Mouse (Mus musculus) retina, postnatal 1 day (tissue): ENCODE measurements around the gene Ldb1.

Experiments
- DNase-seq: peaks from one replicate; pipeline ENCODE4 v3.0.0-alpha.2; 2012

The Ldb1 gene

DNA sequence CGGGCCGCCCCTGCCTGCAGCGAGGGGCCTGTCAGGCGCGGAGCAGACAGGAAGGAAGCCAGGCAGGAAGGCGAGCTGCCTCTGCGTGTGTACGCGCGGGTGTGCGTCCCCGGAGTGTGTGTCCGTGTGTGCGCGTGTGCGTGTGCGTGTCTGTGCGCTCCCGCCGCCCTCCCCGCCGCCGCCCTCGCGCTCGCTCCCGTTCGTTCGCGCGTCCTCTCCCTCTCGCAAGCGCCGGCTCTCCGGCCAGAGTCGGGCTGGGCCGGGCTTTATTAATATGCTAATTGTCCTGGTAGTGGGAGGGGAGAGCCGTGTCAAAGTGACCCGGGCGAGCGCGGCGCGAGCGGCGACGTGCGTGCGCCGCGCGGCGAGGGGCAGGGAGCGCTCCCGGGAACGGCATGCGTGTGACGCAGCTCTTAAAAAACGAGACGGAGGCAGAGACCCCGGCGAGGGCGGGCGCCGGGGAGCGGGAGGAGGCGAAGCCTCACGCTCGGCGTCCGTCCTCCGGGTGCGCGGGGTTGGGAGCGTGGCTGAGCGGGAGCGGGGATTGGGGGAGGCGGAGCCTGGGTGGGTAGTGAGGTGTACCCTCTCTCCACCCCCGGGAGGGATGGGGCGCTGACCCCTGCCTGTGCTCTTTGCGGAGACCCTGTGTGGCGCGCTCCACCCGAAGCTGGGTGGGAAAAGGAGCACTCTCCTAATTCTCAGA is at the start of gene Ldb1:
Gene Ldb1, minus strand, starts transcription at position 222 of the 703 bp plus-strand sequence.
- peak; percentile 96 for DNase-seq

DNA sequence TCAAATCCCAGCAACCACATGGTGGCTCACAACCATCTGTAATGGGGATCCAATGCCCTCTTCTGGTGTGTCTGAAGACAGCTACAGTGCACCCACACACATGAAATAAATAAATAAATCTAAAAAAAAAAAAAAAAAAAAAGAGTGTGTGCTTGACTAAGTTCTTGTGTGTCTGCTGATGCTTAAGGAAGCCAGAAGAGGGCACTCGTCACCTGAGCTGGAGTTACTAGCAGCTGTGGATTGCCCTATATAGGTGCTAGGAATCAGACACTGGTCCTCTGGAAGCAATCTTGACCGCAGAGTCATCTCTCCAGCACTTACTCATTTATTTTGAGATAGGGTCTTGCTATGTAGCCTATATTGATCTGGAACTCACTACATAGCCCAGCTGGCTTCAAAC is 49.1 kb upstream of the Ldb1 start:
- DNase-seq, result no peak

DNA sequence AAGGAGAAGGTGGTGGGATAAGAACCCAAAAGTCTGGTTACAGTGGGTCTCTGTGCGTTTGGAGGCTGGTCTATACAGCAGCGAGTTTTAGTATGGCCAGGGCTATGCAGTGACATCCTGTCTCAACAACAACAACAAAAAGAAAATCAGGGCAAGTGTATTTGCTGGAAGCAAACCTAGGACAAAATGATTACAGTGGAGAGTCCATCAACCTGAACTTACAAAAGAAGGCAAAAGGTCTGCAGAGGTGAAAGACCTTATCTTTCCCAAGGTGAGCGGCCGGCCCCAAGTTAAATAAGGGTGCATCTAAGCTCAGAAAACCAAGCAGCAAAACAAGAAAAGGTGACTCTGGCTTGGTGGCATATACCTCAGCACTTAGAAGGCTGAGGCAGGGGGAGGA is 46.6 kb upstream of the Ldb1 start:
- DNase-seq, result no peak

DNA sequence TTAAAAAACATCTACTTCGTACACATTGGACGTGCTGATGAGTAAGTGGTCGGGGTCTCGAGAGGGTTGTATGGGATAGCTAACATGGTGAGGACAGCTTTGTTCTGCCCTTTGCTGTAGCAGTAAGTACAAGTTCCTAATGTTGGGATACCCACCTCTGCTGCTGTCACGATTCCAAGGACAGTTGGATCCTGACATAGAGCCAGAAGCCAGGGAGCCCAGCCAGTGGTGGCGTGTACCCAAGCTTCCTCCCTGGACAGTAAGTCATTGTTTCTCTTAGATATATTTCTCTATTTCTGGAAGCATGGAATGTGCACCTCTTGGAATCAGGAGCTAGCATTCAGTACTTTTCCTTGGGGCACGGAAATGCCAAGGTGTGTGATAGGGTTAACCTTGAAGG is 42.9 kb upstream of the Ldb1 start:
- DNase-seq, result no peak

DNA sequence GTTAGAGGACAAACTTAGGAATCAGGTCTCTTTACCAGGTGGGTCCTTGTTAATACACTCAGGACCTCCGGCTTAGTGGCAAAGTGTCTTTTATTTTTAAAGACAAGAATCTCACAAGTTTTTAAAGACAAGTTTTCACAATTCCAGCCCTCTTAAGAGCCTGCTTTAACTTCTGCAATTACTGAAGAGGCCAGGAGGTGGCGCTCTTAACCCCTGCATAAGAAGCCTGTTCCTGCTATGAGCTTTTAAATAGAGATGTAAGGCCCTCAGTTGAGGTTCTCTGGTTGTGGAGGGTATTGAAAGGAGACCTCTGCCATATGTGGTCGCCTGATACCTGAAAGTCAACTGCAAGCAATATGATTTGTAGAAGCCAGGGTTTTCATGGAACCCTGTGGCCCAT is 41.3 kb upstream of the Ldb1 start:
- DNase-seq, result peak; percentile 77

DNA sequence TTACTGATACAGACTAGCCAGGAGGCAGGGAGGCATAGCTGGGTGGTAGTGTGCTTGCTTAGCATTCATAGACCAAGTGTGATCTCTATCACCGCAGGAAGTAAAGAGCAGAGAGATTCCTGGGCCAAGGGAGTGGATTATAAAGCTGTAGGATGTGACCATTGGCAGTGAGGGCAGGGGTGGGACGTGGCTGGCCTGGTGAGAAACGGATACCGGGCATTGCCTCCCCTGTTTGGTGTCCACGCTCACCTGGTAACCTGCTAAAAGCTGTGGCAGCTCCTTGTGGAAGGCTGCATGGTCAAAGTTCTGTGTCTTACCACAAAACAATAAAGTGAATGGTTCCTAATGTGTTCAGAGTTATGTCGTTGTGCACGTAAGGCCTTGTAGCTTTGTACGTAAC is 40.2 kb upstream of the Ldb1 start:
- DNase-seq, result no peak

DNA sequence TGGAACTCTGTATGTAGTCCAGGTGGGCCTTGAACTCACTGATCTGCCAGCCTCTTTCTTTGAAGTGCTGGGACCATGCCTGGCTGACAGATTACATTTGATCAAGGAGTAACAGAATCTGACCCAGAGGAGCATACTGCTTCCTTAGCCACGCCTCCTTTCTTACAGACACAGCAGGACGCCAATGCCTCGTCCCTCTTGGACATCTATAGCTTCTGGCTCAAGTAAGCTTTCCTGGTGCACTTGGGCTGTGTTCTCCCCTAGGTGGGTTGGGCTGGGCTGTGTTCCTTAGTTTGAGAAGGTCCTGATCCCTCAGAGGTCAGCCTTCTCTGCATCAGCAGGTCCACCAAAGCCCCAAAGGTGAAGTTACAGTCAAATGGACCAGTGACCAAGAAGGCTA is 33.5 kb upstream of the Ldb1 start:
- no peak for DNase-seq

DNA sequence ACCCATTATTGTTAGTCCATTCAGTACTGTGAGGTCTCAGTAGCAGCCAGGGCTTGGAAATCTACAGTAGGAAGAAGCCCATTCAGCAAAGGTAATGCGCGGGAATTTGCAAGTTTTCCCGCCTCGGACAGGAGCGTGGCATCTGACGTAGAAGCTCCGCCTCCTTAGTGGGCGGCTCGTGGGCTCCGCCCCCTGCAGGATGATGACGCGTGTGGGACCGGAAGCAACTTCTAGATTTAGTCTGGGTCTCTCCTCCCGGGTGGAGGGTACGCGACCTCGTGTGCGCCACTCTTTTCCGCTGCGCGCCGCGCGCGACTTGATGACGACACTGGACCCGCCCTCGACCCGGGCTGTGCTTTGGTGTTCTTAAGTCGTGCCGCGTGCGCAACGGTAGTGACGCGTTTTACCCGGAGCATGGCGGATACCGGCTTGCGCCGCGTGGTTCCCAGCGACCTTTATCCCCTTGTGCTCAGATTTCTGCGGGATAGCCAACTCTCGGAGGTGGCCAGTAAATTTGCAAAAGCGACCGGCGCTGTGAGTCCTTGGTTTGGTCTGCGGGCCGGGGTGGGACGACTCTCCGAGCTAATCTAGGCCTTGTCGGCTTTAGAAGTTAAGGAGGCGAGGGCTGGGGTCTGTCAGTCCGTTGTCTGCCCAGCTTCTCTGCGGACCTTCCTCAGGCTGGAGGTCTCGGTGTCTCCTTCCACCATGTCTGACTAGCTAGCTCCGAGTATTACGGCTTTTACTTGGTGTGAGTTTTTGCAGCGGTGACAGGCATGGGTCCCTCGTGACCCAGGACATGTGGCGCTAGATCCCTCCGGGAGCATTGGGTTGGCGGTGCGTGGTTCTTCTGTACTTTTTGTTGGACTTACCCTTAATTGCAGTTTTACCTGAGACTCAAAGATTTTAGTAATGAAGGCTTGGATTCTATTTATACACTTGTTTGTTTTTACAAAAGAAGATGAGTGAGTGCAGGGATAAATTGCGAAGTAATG is 30.9 kb upstream of the Ldb1 start, which contains the start of gene Nolc1:
Gene Nolc1, plus strand, starts transcription at position 248 of the 992 bp plus-strand sequence.
- DNase-seq, result peak; percentile 99

DNA sequence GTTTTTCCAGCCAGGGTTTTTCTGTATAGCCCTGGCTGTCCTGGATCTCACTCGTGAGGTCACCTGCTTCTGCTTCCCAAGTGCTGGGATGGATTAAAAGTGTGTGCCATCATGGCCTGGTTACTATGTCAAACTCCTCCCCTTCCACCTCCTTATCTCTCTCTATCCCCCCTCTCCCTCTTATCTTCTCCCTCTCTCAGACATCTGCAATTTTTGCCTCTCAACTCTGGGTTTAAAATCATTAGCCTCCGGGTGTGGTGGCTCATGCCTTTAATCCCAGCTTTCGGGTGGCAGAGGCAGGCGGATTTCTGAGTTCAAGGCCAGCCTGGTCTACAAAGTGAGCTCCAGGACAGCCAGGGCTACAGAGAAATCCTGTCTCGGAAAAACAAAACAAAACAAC is 29.3 kb upstream of the Ldb1 start:
- no peak for DNase-seq

DNA sequence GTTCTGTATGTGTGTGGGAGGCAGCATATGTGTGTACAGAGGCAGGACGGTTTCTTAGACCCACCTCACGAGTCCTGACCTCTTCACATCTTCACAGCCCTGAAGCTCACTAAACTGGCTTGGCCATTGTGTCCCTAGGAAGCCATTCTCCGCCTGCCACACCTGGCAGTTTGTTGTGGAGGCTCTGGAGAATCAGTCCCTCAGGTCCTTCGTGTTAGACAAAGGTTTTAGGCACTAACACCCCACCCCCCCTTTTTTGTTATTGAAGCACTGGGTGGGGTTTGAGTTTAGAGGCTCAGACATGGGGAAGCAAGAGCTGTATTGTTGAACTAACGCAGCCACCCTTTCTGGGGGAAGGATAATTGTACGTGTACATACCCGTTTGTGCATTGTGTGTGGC is 28.3 kb upstream of the Ldb1 start:
- no peak for DNase-seq

DNA sequence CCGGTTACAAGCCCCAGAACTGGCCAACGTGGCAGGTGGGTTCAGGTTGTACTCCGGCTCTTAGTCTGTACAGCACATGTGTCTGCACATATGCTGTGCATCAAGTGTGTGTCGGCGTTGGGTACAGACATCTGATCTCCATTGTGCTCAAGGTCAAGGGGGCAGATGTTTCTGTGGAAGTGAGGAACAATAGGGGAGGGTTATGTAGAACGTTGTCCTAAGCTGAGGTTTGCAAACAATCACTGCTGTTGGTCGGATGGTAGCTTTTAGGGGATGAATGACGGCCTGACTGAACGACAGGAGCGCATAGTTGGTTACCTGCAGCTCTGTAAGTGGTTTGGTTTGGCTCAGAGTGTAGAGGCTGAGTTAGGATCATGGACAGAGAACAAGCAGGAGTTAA is 23.0 kb upstream of the Ldb1 start:
- no peak for DNase-seq

DNA sequence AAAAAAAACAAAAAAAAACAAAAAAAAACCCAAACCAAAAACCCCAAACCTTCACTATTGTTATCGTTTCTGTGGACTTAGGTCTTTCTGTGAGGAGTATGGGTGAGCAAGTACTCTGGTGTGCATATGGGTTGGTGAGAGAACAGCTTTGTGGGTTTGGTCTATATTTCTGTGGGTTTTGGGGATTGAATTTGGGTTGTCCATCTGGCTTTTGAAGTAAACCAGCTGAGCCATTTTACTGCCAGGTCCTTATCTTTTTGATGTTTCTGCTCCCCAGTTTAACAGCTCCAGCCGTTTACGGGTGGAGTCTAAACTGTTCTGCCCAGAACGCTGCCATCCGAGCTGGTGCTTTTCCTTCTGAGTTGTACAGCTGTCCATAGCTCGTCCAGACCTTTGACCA is 15.8 kb upstream of the Ldb1 start:
- no peak for DNase-seq

DNA sequence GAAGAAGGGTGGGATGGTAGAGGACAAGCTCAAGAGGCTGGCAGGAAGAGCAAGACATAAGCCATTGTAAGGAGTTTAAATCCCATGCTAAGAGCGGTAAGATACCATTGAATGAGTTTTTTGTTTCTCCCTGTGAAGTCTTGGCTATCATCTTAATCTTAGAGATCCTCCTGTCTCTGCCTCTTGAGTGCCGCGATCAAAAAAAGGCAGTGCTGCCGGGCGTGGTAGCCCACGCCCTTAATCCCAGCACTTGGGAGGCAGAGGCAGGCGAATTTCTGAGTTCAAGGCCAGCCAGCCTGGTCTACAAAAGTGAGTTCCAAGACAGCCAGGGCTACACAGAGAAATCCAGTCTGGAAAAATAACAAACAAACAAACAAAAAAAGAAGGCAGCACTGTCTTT is 13.5 kb upstream of the Ldb1 start:
- DNase-seq, result no peak

DNA sequence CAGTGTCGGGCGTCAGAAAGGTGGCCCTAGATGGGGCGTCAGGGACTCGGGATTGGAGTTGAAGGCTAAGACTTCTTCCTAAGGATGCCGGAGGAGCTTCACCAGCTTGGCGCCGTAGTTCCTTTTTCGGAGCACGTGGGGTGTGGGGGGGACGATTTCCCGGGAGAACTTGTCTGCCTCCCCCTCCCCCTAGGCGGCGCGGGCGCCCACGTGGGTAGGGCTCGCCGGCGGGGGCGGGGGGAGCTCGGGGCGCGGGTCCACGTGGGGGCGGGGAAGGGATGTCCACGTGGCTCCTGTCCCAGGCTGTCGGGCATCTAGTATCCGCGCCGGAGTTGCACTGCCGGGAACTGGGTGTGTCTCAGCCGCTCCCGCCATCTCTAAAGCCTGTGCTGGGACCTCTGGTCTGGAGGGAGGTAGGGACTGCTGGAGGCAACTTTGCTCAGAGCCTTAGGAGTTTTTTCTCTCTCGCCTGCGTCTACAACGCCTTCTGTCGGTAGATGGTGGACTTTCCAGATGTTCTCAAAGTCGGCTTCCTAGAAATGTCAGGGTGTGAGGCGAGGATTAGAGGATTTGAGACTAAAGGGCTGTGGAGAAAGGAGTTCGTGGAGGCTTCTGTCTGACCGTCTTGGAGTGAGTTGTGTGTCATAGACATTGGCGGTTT is 12.1 kb upstream of the Ldb1 start:
- peak; percentile 85 for DNase-seq

DNA sequence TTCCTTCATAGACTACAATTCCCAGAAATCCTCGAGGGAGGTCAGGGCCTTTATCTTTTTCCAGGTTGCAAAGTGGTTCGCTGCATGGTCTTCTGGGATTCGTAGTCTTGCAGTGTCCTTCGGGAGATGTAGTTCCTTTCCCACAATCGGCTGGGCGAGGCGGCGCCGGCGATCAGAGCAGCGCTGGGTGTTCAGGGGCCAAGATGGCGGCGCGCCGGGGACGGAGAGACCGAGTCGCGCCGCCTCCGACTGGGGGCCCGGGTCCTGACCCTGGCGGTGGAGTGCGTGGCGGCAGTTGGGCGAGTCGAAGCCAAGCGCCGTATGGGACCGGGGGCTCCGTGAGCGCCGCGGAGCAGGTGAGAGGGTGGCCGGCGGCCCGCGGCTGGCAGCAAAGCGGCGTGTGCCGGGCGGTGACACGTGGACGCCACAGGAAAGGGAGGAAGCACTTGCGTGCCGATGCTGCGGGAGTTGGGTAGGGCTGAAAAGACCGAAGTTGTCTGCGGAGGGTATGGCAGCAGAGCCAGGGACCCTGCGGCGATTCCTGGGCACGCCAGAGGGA is 11.5 kb upstream of the Ldb1 start:
- DNase-seq, result peak; percentile 99

DNA sequence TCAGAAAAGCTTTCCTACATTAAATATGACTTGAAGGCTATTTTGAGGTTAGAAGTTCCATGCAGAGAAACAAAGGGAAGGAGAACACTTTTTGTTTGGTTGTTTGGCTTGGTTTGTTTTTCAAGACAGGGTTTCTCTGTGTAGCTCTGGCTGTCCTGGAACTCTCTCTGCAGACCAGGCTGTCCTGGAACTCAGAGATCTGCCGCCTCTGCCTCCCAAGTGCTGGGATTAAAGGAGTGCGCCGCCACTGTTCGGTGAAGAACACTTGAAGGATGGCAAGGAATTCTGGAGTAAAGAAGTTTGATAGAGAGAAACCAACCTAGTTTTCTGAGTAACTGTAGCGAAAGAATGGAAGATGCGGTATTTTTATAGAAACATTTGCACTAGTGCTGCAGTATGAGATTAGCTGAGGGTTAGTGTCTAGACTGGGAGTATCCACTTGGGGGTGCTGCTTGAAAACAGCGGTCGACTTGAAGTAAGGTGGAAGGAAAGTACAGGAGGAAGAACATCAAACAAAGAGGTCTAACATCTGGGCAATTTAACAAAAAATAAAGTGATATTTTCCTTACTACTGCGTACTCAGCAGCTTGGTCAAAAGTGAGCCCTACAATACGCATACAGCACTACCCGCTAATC is 10.9 kb upstream of the Ldb1 start:
- DNase-seq, result no peak

DNA sequence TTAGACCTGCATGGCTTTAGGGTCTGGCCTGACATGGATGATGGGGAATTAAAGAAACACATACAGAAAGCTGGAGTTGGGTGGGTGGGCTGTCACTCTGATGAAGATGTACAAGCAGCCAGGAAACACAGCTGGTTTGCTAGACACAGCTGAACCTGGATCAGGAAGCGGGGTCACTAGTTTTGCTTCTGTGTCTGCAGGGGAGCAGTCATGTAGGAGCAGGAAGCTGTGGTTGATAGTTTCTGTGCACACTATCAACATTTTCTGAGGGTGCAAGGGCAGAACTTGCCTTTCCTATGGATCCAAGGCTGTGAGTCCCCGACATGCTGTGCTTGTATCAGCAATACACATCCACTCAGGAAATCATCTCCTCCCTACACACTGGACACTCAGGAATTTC is 5.4 kb upstream of the Ldb1 start:
- no peak for DNase-seq

DNA sequence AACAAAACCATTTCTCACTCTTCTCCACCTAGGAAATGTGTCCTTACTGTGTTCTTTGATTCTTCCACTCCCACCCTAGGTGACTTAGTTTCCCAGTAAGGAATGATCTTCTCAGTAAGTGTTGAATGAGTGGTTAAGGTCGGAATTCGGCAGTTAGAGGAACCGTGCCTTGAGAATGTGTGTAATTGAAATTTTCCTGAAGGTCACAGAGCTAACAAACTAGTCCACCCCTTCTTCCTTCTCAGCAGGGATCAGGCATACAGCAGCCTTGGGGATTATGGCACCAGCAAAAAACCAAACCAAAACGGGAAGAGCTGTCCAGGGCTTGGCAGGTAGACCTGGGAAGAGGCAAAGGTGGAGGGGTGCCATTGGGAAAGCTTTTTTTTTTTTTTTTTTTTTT is 4.1 kb upstream of the Ldb1 start:
- no peak for DNase-seq

DNA sequence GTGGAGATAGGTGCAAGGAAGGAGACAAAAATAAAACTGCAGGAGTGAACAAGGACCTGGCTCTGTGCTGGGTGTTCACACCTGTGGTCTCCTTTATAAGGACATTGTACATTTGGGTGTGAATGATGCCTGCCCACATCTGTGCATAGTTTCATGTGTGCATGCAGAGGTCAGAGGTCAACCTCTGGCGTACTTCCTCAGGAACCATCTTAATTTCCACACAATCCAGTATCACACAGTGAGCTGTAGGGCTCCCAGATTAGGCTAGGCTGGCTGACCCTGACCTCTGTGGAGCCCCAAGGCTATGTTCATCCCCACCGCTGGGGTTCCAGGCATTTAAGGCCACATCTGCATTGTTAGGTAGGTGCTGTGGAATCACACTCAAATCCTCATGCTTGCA is 2.4 kb upstream of the Ldb1 start:
- no peak for DNase-seq

DNA sequence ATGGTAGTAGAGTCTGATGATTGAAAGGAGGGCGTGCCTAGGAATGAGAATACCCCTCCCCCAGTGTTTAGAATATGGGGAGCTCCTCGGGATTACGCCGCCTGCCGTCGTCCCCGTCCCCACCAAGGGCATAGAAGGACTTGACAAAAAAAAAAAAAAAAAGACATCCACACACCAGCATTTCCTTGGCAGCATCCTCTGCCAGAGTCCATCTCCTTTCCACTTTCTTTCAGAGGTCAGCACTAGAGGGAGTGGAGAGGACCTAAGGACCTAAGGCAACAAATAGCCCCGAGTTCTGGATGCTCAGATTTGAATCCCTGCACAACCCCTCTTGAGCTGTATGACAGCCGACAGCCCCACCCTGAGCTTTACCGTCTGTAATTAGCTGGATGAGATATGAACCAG is 1.6 kb upstream of the Ldb1 start:
- peak; percentile 40 for DNase-seq

DNA sequence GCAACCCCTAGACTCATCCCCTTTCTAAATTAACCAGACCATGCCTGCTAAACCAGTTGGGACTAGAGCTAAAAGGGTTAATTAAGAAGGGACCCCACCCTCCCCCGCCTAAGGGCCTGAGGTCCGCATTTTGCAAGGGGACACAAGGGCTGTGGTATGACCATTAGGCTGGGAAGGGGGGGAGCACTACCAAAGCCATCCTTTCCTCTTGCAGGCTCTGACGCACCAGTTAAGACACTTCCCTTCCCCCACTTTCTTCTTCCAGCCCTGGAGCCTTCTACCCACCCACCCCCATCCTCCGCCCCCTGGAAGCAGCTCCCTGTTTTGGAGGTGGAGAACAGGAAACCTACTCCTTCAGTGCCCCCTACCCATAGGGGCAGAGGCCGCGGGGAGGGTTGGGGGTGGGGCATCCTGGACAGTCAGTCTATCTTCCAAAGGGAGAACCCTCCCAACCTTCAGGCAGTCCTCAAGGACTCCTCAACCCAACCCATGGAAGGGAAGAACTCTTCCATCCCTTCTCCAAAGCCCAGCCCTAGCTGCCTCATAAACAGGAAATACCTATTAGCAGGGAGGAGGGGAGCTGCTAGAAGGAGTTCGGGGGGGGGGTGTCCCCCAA is 790 bp upstream of the Ldb1 start:
- DNase-seq, result peak; percentile 80

DNA sequence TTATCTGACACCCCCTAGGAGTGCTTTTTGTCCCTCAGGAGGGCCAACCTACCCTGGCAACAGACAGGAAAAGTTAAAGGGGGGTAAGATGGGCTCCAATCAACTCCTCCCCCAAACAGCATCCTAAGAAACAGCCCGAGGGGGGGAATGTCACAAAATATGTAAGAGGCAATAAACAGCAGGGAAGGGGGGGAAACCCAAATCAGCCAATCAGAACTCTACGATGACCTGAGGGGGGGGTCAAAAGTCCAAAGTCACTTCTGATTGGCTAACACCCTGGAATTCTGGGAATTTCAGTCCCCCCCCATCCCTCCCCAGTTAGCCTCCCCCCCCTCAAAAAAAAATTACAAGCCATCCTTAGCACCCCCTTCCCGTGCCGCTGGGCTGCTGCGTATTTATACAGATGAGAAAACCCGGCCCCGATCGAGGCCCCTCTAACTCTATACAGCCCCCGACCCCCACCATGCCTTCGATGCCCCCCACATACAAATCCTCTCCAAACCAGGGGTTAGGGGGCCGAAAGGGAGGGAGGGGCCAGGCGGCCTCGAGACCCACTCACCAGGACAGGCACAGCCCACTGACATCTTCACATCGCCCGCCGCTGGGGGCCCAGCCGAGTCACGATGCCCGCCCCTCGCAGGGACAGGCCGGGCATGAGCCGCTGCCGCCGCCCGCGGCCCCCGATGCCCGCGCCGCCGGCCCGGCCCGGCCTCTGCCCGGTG is 582 bp downstream of the Ldb1 start, which contains the start of gene Pprc1:
Gene Pprc1, plus strand, starts transcription at position 616 of the 722 bp plus-strand sequence.
- peak; percentile 65 for DNase-seq
